Mouse (Mus musculus) testis, adult 2 months (tissue): Measurements from ENCODE around the gene Klri2.

Source experiments
- CTCF ChIP-seq: fragments of 200-500 bp; IDR thresholded peaks from 2 replicates; pipeline ENCODE4 v1.5.1; 2012; ENCODE audit warnings: low read depth, mild to moderate bottlenecking, inconsistent platforms, low read length, moderate library complexity; ENCODE audit not compliant: control insufficient read depth, insufficient read depth, insufficient replicate concordance
- POLR2A ChIP-seq: fragments of 200-500 bp; IDR thresholded peaks from 2 replicates; pipeline ENCODE4 v1.6.1; 2012; ENCODE audit warnings: low read depth, mild to moderate bottlenecking, inconsistent platforms, low read length, moderate library complexity; ENCODE audit not compliant: control insufficient read depth

GRCm38 (mm10) chr6:129717032-129717431 lies 23.3 kb downstream of the Klri2 start, which contains the start of gene Klri1:
- TF ChIP-seq CTCF (no peak), POLR2A (no peak)
